ENCODE assay signal across 15 mouse cellular contexts in genomic region chr7:68833517-68833916, GRCm38 (mm10).
A peak's percentile ranks its signal among the peaks of the same experiment; 100 is the strongest.
DNase-seq lines count a peak whose midpoint lies in the region; TF ChIP-seq lines count a peak whose summit lies in the region.
"Had no signal": no experiment of that assay in that cellular context is flagged by ENCODE, and none has a peak within 500 bp of the region (broad histone marks: within the 10 kb centered on the region; RNA-seq: fewer than 3 reads in every experiment).

No protein-coding gene starts in this region.

- DNase-seq in adrenal gland, adult (ENCODE audit: inconsistent age in 2 of 2, low spot score in 1 of 2) = peak; percentile 61 to 66
- no peak for DNase-seq in adrenal gland, adult 18-20 months (ENCODE audit: low spot score in 2 of 2)
- DNase-seq in right cerebral cortex, adult 18-20 months = peak; percentile 77
- DNase-seq in right cerebral cortex, postnatal 4 days = no peak
- peak; percentile 57 to 82 for DNase-seq in layer of hippocampus, adult 2 months (ENCODE audit: low spot score in 2 of 2)
- DNase-seq in right cerebral cortex, postnatal 36 days (ENCODE audit: low spot score in 2 of 2) = peak; percentile 49 to 51
- DNase-seq in lung, postnatal 4 days = no peak
- DNase-seq in cerebellum, adult 9-10 months = no peak
- DNase-seq: kidney, adult 8-10 months; kidney, postnatal 4 days; lung, embryonic 14.5 days; thymus, postnatal 25 days had no signal

- H3K4me3 ChIP-seq in layer of hippocampus, adult 2 months = no peak overlapping the region
- H3K4me3 ChIP-seq: embryonic facial prominence, embryonic 10.5 days; erythroblast, embryonic 14.5 days; hindbrain, embryonic 10.5 days had no signal

- TF ChIP-seq CTCF in layer of hippocampus, adult 2 months (conservative IDR thresholded peaks at IDR 0.05) = no peak

- peak overlapping the region; percentile 89 for H3K27ac ChIP-seq in layer of hippocampus, adult 2 months
- H3K27ac ChIP-seq: embryonic facial prominence, embryonic 10.5 days; hindbrain, embryonic 10.5 days had no signal

Comparison
In these comparisons a context has a peak if more than half of its experiments do, and no peak if none do; other contexts are left out.
1. DNase-seq: peak in adrenal gland, adult (2 of 2), right cerebral cortex, adult 18-20 months (single experiment), layer of hippocampus, adult 2 months (2 of 2) and right cerebral cortex, postnatal 36 days (2 of 2); none in adrenal gland, adult 18-20 months (0 of 2), right cerebral cortex, postnatal 4 days (single experiment), lung, postnatal 4 days (0 of 2) and cerebellum, adult 9-10 months (single experiment).